In the genomic region with DNA sequence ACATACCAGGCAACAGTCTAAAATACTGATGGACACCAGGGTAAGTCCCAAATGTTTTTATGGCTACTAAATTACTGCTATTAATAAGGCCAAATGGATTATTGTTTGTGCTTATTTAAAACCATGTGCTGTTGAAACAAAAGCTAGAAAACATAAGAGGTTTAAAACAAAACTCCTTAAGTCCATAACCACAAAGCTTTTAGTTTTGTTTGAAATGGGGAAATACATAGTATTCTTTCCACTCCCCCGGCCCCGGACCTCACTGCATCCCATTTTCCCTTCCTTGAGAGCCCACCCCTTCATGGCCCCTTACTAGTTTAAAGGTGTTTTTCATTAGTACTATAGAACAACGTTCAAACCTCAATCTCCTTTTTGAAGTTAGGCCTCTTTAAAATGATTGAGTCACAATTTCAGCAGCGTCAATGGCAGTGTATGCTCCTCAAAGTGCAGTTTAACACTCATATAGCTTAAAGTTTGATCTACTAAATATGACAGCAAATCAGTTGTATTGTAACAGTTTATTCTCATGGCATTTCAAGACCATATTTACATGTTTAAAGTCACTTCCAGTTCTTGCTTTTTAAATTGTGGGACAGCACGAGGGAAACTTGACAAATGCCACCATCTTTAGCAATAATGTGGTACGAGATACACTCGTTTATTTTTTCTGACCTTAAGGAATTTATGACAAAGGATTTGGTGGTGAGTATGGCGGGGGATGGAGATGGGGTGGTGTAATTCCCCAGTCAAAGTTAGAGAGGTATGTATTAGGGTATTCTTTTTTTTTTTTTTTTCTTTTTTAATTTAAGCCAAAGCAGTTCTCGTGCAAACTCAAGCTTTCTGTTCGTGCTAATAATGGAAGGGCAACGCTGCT, we compare ENCODE assay signal across 8 mouse cellular contexts. TPM values are rescaled to one million over a fixed set of nuclear protein-coding genes. Genes with fewer than 3 reads are reported as not detected.
DNase-seq lines count a peak whose midpoint lies in the region; ATAC-seq and TF ChIP-seq lines count a peak whose summit lies in the region.

No protein-coding gene starts in this region.

- ATAC-seq in forebrain, embryonic 13.5 days: no peak
- ATAC-seq in liver, embryonic 16.5 days (ENCODE audit: low read depth): no peak

- H3K4me1 ChIP-seq in forebrain, embryonic 13.5 days: peaks cover 30% of the 10 kb centered on the region
- peaks cover 6% of the 10 kb centered on the region for H3K4me1 ChIP-seq in liver, embryonic 16.5 days (ENCODE audit: control insufficient read depth, low read depth, low read length)

- intact Hi-C loops in gastrocnemius, adult 2 months (cut with DNase I): loop anchor here (10.0 kb wide), 1 partner anchor 406 kb away; the partner anchor contains the start of genes Aimp1 and Tbck

- TF ChIP-seq CTCF in gastrocnemius, adult 2 months (IDR thresholded peaks at IDR 0.05): no peak
- TF ChIP-seq CTCF in C2C12 (IDR thresholded peaks at IDR 0.05; ENCODE audit: control insufficient read depth, insufficient read depth, insufficient read length): no peak

- H3K27me3 ChIP-seq in C2C12 (ENCODE audit: control insufficient read depth, insufficient read depth, insufficient read length): no peaks in the 10 kb centered on the region
- H3K27me3 ChIP-seq in forebrain, embryonic 13.5 days: no peaks in the 10 kb centered on the region
- no peaks in the 10 kb centered on the region for H3K27me3 ChIP-seq in liver, embryonic 16.5 days (ENCODE audit: control insufficient read depth, insufficient read depth, low read depth, low read length)

- H3K79me3 ChIP-seq in C2C12 (ENCODE audit: low read depth): peaks cover 63% of the 10 kb centered on the region

- H3K9ac ChIP-seq in forebrain, embryonic 13.5 days: peak overlapping the region; percentile 85
- peak overlapping the region; percentile 96 for H3K9ac ChIP-seq in liver, embryonic 16.5 days (ENCODE audit: low read depth, low read length)

- WGBS in forebrain, embryonic 13.5 days: 6% methylated on average over 11 of the region's 11 CpGs
- WGBS in liver, embryonic 16.5 days (ENCODE audit: insufficient replicate concordance): 4% methylated on average over 11 of the region's 11 CpGs

- H3ac ChIP-seq in C2C12 (ENCODE audit: control insufficient read depth, insufficient read length, low read depth): peak overlapping the region; percentile 86

- no peak for DNase-seq in gastrocnemius, adult 2 months
- DNase-seq in gastrocnemius, adult 18-20 months (ENCODE audit: low spot score): no peak
- DNase-seq in adrenal gland, postnatal 14 days: no peak
- DNase-seq in frontal cortex, postnatal 25 days (ENCODE audit: low spot score in 2 of 2): no peak
- DNase-seq in thymus, postnatal 25 days: no peak

- peaks cover 90% of the 10 kb centered on the region for H3K79me2 ChIP-seq in C2C12 (ENCODE audit: control insufficient read depth, insufficient read depth)

- H3K36me3 ChIP-seq in C2C12 (ENCODE audit: control insufficient read depth, insufficient read depth): peaks cover 2% of the 10 kb centered on the region
- H3K36me3 ChIP-seq in forebrain, embryonic 13.5 days (ENCODE audit: poor library complexity, severe bottlenecking): no peaks in the 10 kb centered on the region
- H3K36me3 ChIP-seq in liver, embryonic 16.5 days (ENCODE audit: control insufficient read depth, insufficient read depth): no peaks in the 10 kb centered on the region

- H3K27ac ChIP-seq in gastrocnemius, adult 2 months: peak overlapping the region; percentile 96
- peak overlapping the region; percentile 97 for H3K27ac ChIP-seq in forebrain, embryonic 13.5 days
- peak overlapping the region; percentile 87 for H3K27ac ChIP-seq in liver, embryonic 16.5 days (ENCODE audit: low read length)

- no peaks in the 10 kb centered on the region for H3K9me3 ChIP-seq in forebrain, embryonic 13.5 days (replicated peaks)
- no peaks in the 10 kb centered on the region for H3K9me3 ChIP-seq in liver, embryonic 16.5 days (replicated peaks; ENCODE audit: control insufficient read depth, low read length)

- H3K4me2 ChIP-seq in forebrain, embryonic 13.5 days: peak overlapping the region; percentile 69
- H3K4me2 ChIP-seq in liver, embryonic 16.5 days (ENCODE audit: low read depth, low read length): peak overlapping the region; percentile 71

- H3K4me3 ChIP-seq in gastrocnemius, adult 2 months: peak overlapping the region; percentile 77
- peak overlapping the region; percentile 74 for H3K4me3 ChIP-seq in C2C12 (ENCODE audit: insufficient read depth, poor library complexity, severe bottlenecking)
- H3K4me3 ChIP-seq in forebrain, embryonic 13.5 days: peak overlapping the region; percentile 76
- peak overlapping the region; percentile 76 for H3K4me3 ChIP-seq in liver, embryonic 16.5 days (ENCODE audit: low read depth, low read length)

TF ChIP-seq in C2C12, 6 proteins besides CTCF, POLR2A, EP300 and RAD21:
- TF ChIP-seq MYOD1 (IDR thresholded peaks at IDR 0.05; ENCODE audit: control insufficient read depth, insufficient read length, low read depth): no peak

RNA-seq across cellular contexts. Expression of gene Ints12, which starts 1.2 kb away (rescaled TPM):
- total RNA-seq in gastrocnemius, adult 2 months (2021): 1 to 10 TPM; 7.4 to 7.5 TPM
- 1 to 10 TPM; 8.3 to 9.1 TPM for total RNA-seq in gastrocnemius, adult 18-20 months (2021)
- polyA plus RNA-seq in C2C12 (2012; fragmentation: generic; extraction: Trizol): 8.1 TPM
- polyA plus RNA-seq in forebrain, embryonic 13.5 days (2015; fragmentation: Nextera tagmentation; extraction: Ambion mirVana): 21.3 and 22.7 TPM in 2 replicates
- polyA plus RNA-seq in liver, embryonic 16.5 days (2015; fragmentation: Nextera tagmentation; extraction: Ambion mirVana): 9.2 and 9.6 TPM in 2 replicates
- total RNA-seq in adrenal gland, postnatal 14 days (2021): 10.2 and 10.9 TPM in 2 replicates

RNA-seq across cellular contexts. Expression of gene Gstcd, which starts 1.3 kb away (rescaled TPM):
- total RNA-seq in gastrocnemius, adult 2 months (2021): 1 to 10 TPM; 2.2 to 3.0 TPM
- total RNA-seq in gastrocnemius, adult 18-20 months (2021): 1 to 10 TPM; 1.6 TPM
- polyA plus RNA-seq in C2C12 (2012; fragmentation: generic; extraction: Trizol): 13.1 TPM
- 6.6 and 6.7 TPM in 2 replicates for polyA plus RNA-seq in forebrain, embryonic 13.5 days (2015; fragmentation: Nextera tagmentation; extraction: Ambion mirVana)
- polyA plus RNA-seq in liver, embryonic 16.5 days (2015; fragmentation: Nextera tagmentation; extraction: Ambion mirVana): 2.4 and 3.0 TPM in 2 replicates
- 12.6 and 13.9 TPM in 2 replicates for total RNA-seq in adrenal gland, postnatal 14 days (2021)
